Mouse (Mus musculus) kidney, embryonic 15.5 days (tissue): ENCODE measurements around the gene Arhgap25. TPM values are rescaled to one million over a fixed set of nuclear protein-coding genes. Genes with fewer than 3 reads are reported as not detected.

Experiments used
- ATAC-seq: fragments of 200-750 bp; cut with Nextera tagmentation; replicated peaks from 2 replicates; pipeline ENCODE4 v1.8.0; 2017; ENCODE audit warnings: moderate TSS enrichment; ENCODE audit not compliant: low FRiP score
- H3K27ac ChIP-seq: fragments of 300-500 bp; sonication (generic); 2 replicates; pipeline ENCODE4 v1.5.1; 2015; ENCODE audit warnings: mild to moderate bottlenecking, inconsistent platforms
- H3K27me3 ChIP-seq: fragments of 300-500 bp; sonication (generic); 2 replicates; pipeline ENCODE4 v1.6.1; 2015; ENCODE audit warnings: inconsistent platforms
- H3K36me3 ChIP-seq: fragments of 300-500 bp; sonication (generic); 2 replicates; pipeline ENCODE4 v1.6.1; 2015; ENCODE audit warnings: inconsistent platforms
- H3K4me1 ChIP-seq: fragments of 300-500 bp; sonication (generic); 2 replicates; pipeline ENCODE4 v1.6.1; 2015; ENCODE audit warnings: inconsistent platforms
- H3K4me2 ChIP-seq: fragments of 300-500 bp; sonication (generic); 2 replicates; pipeline ENCODE4 v1.6.1; 2015; ENCODE audit warnings: moderate library complexity, mild to moderate bottlenecking, inconsistent platforms
- H3K4me3 ChIP-seq: fragments of 300-500 bp; sonication (generic); replicated peaks from 2 replicates; pipeline ENCODE4 v1.5.1; 2015; ENCODE audit warnings: mild to moderate bottlenecking, inconsistent platforms
- H3K9ac ChIP-seq: fragments of 300-500 bp; sonication (generic); 2 replicates; pipeline ENCODE4 v1.6.1; 2015; ENCODE audit warnings: mild to moderate bottlenecking, inconsistent platforms
- H3K9me3 ChIP-seq: fragments of 300-500 bp; sonication (generic); replicated peaks from 2 replicates; pipeline ENCODE4 v1.6.1; 2016; ENCODE audit warnings: inconsistent platforms
- WGBS: fragments of 180-500 bp; shearing (Covaris S2); methylation state at CpG from one replicate; pipeline ENCODE4 v1.1.7; 2015; ENCODE audit warnings: mixed read lengths; 5-methylcytosine and 5-hydroxymethylcytosine counted together
- polyA plus RNA-seq: library from polyadenylated mRNA; unstranded; fragments of >200 nt; fragmentation: Nextera tagmentation; extraction: Ambion mirVana; gene quantifications from 2 replicates; pipeline ENCODE4 v1.2.1, GENCODE M21; 2015

Arhgap25 gene
- polyA plus RNA-seq, 1 experiment from 2014 or later, result 6.0 TPM

- WGBS, result 93% methylated on average over 10 of the region's 10 CpGs
- peaks cover 9% of the 10 kb centered on the region; the same call in 1 of the 2 replicates for H3K4me1 ChIP-seq
Measured at GRCm38 (mm10) chr6:87518622-87519021, 14.4 kb downstream of the Arhgap25 start.

GRCm38 (mm10) chr6:87517753-87518409, 15.2 kb downstream of the Arhgap25 start:
- no peak for ATAC-seq
- H3K27ac ChIP-seq, result no peak overlapping the region
- H3K9me3 ChIP-seq, result no peaks in the 10 kb centered on the region
- whole genome bisulfite sequencing, result 85% methylated on average over 4 of the region's 4 CpGs
- H3K4me3 ChIP-seq, result no peak overlapping the region
- H3K4me1 ChIP-seq, result peaks cover 9% of the 10 kb centered on the region; the same call in 1 of the 2 replicates
- H3K4me2 ChIP-seq, result no peak overlapping the region
- H3K9ac ChIP-seq, result no peak overlapping the region
- no peaks in the 10 kb centered on the region for H3K36me3 ChIP-seq
- H3K27me3 ChIP-seq, result no peaks in the 10 kb centered on the region

More at GRCm38 (mm10) chr6:87518622-87519021, 14.4 kb downstream of the Arhgap25 start:
- H3K4me2 ChIP-seq, result no peak overlapping the region
- H3K27me3 ChIP-seq, result no peaks in the 10 kb centered on the region
- H3K9ac ChIP-seq, result no peak overlapping the region
- H3K27ac ChIP-seq, result no peak overlapping the region
- H3K4me3 ChIP-seq, result no peak overlapping the region
- no peak for ATAC-seq
- no peaks in the 10 kb centered on the region for H3K36me3 ChIP-seq
- H3K9me3 ChIP-seq, result no peaks in the 10 kb centered on the region

GRCm38 (mm10) chr6:87514321-87514720, 18.7 kb downstream of the Arhgap25 start:
- 91% methylated on average over 4 of the region's 4 CpGs for WGBS

GRCm38 (mm10) chr6:87513046-87513767, 19.9 kb downstream of the Arhgap25 start:
- 72% methylated on average over 12 of the region's 12 CpGs for WGBS
- H3K9ac ChIP-seq, result no peak overlapping the region
- H3K27ac ChIP-seq, result no peak overlapping the region
- no peaks in the 10 kb centered on the region for H3K27me3 ChIP-seq
- no peak for ATAC-seq
- no peak overlapping the region for H3K4me3 ChIP-seq
- H3K4me1 ChIP-seq, result no peaks in the 10 kb centered on the region
- no peaks in the 10 kb centered on the region for H3K9me3 ChIP-seq
- no peak overlapping the region for H3K4me2 ChIP-seq
- H3K36me3 ChIP-seq, result no peaks in the 10 kb centered on the region

More at GRCm38 (mm10) chr6:87514321-87514720, 18.7 kb downstream of the Arhgap25 start:
- Histone ChIP-seq H3K4me2 (no peak overlapping the region), H3K9ac (no peak overlapping the region), H3K9me3 (no peaks in the 10 kb centered on the region), H3K4me3 (no peak overlapping the region), H3K36me3 (no peaks in the 10 kb centered on the region), H3K27ac (no peak overlapping the region), H3K4me1 (no peaks in the 10 kb centered on the region), H3K27me3 (no peaks in the 10 kb centered on the region)
- no peak for ATAC-seq

GRCm38 (mm10) chr6:87510999-87511398, 22.1 kb downstream of the Arhgap25 start:
- no peak overlapping the region for H3K4me3 ChIP-seq
- H3K9me3 ChIP-seq, result no peaks in the 10 kb centered on the region
- 64% methylated on average over 4 of the region's 4 CpGs for WGBS
- no peaks in the 10 kb centered on the region for H3K27me3 ChIP-seq
- no peak overlapping the region for H3K4me2 ChIP-seq
- H3K4me1 ChIP-seq, result no peaks in the 10 kb centered on the region
- no peaks in the 10 kb centered on the region for H3K36me3 ChIP-seq
- no peak overlapping the region for H3K9ac ChIP-seq
- ATAC-seq, result no peak
- no peak overlapping the region for H3K27ac ChIP-seq

GRCm38 (mm10) chr6:87509806-87510205, 23.3 kb downstream of the Arhgap25 start:
- 89% methylated on average over 2 of the region's 2 CpGs for WGBS
- Histone ChIP-seq H3K27ac (no peak overlapping the region), H3K36me3 (no peaks in the 10 kb centered on the region), H3K9me3 (no peaks in the 10 kb centered on the region), H3K4me1 (no peaks in the 10 kb centered on the region), H3K9ac (no peak overlapping the region), H3K4me3 (no peak overlapping the region), H3K27me3 (no peaks in the 10 kb centered on the region), H3K4me2 (no peak overlapping the region)
- no peak for ATAC-seq

GRCm38 (mm10) chr6:87504875-87505274, 28.2 kb downstream of the Arhgap25 start:
- H3K4me3 ChIP-seq, result no peak overlapping the region
- no peak overlapping the region for H3K27ac ChIP-seq
- H3K9ac ChIP-seq, result no peak overlapping the region
- WGBS, result 77% methylated on average over 7 of the region's 7 CpGs
- no peaks in the 10 kb centered on the region for H3K27me3 ChIP-seq
- no peak for ATAC-seq
- no peaks in the 10 kb centered on the region for H3K9me3 ChIP-seq
- peaks cover 4% of the 10 kb centered on the region; the same call in 1 of the 2 replicates for H3K4me1 ChIP-seq
- no peaks in the 10 kb centered on the region for H3K36me3 ChIP-seq
- H3K4me2 ChIP-seq, result no peak overlapping the region

GRCm38 (mm10) chr6:87503976-87504375, 29.1 kb downstream of the Arhgap25 start:
- peaks cover 4% of the 10 kb centered on the region; the same call in 1 of the 2 replicates for H3K4me1 ChIP-seq
- no peak for ATAC-seq

GRCm38 (mm10) chr6:87503536-87503935, 29.5 kb downstream of the Arhgap25 start:
- no peak overlapping the region for H3K9ac ChIP-seq
- H3K27ac ChIP-seq, result no peak overlapping the region
- no peak overlapping the region for H3K4me2 ChIP-seq
- WGBS, result 87% methylated on average over 1 of the region's 1 CpGs
- H3K4me1 ChIP-seq, result peaks cover 4% of the 10 kb centered on the region; the same call in 1 of the 2 replicates
- no peaks in the 10 kb centered on the region for H3K9me3 ChIP-seq
- no peak for ATAC-seq
- no peak overlapping the region for H3K4me3 ChIP-seq
- H3K36me3 ChIP-seq, result no peaks in the 10 kb centered on the region
- no peaks in the 10 kb centered on the region for H3K27me3 ChIP-seq

More at GRCm38 (mm10) chr6:87503976-87504375, 29.1 kb downstream of the Arhgap25 start:
- H3K9me3 ChIP-seq, result no peaks in the 10 kb centered on the region
- no peaks in the 10 kb centered on the region for H3K27me3 ChIP-seq
- no peak overlapping the region for H3K4me2 ChIP-seq
- WGBS, result 59% methylated on average over 5 of the region's 5 CpGs
- H3K4me3 ChIP-seq, result no peak overlapping the region
- no peak overlapping the region for H3K9ac ChIP-seq
- H3K27ac ChIP-seq, result no peak overlapping the region
- no peaks in the 10 kb centered on the region for H3K36me3 ChIP-seq

- no peak overlapping the region for H3K4me3 ChIP-seq
- 71% methylated on average over 10 of the region's 10 CpGs for WGBS
Measured at GRCm38 (mm10) chr6:87502831-87503286, 30.2 kb downstream of the Arhgap25 start.

GRCm38 (mm10) chr6:87502411-87502810, 30.6 kb downstream of the Arhgap25 start:
- no peak overlapping the region for H3K4me3 ChIP-seq
- no peak for ATAC-seq
- no peak overlapping the region for H3K9ac ChIP-seq
- no peaks in the 10 kb centered on the region for H3K9me3 ChIP-seq
- H3K27me3 ChIP-seq, result no peaks in the 10 kb centered on the region
- no peak overlapping the region for H3K27ac ChIP-seq
- H3K36me3 ChIP-seq, result no peaks in the 10 kb centered on the region
- 69% methylated on average over 6 of the region's 6 CpGs for WGBS
- H3K4me2 ChIP-seq, result no peak overlapping the region
- peaks cover 4% of the 10 kb centered on the region; the same call in 1 of the 2 replicates for H3K4me1 ChIP-seq

More at GRCm38 (mm10) chr6:87502831-87503286, 30.2 kb downstream of the Arhgap25 start:
- Histone ChIP-seq H3K36me3 (no peaks in the 10 kb centered on the region), H3K4me1 (peaks cover 4% of the 10 kb centered on the region; the same call in 1 of the 2 replicates), H3K27ac (no peak overlapping the region), H3K9ac (no peak overlapping the region), H3K9me3 (no peaks in the 10 kb centered on the region), H3K27me3 (no peaks in the 10 kb centered on the region), H3K4me2 (no peak overlapping the region)
- no peak for ATAC-seq

GRCm38 (mm10) chr6:87500696-87501095, 32.4 kb downstream of the Arhgap25 start:
- peaks cover 4% of the 10 kb centered on the region; the same call in 1 of the 2 replicates for H3K4me1 ChIP-seq
- H3K36me3 ChIP-seq, result no peaks in the 10 kb centered on the region
- H3K9me3 ChIP-seq, result no peaks in the 10 kb centered on the region
- H3K9ac ChIP-seq, result no peak overlapping the region
- WGBS, result 84% methylated on average over 7 of the region's 7 CpGs
- ATAC-seq, result no peak
- H3K27me3 ChIP-seq, result no peaks in the 10 kb centered on the region
- no peak overlapping the region for H3K27ac ChIP-seq
- no peak overlapping the region for H3K4me2 ChIP-seq
- H3K4me3 ChIP-seq, result no peak overlapping the region
